Mouse (Mus musculus) liver, postnatal 0 days (tissue): ENCODE measurements around the gene P2rx1. TPM values are rescaled to one million over a fixed set of nuclear protein-coding genes. Genes with fewer than 3 reads are reported as not detected.

Experiments
- ATAC-seq: fragments of 200-750 bp; cut with Nextera tagmentation; 2 replicates; pipeline ENCODE4 v1.8.0; 2017; ENCODE audit warnings: mild to moderate bottlenecking, moderate library complexity
- DNase-seq: peaks from one replicate; pipeline ENCODE4 v3.0.0-alpha.2; 2016
- H3K27ac ChIP-seq: fragments of 300-500 bp; sonication (generic); 2 replicates; pipeline ENCODE4 v1.5.1; 2014; ENCODE audit warnings: antibody characterized with exemption, moderate library complexity, mild to moderate bottlenecking, low read depth
- H3K27me3 ChIP-seq: fragments of 300-500 bp; sonication (generic); 2 replicates; pipeline ENCODE4 v1.6.1; 2014; ENCODE audit warnings: low read length, control low read depth, mixed read lengths; ENCODE audit not compliant: insufficient read depth
- H3K36me3 ChIP-seq: fragments of 300-500 bp; sonication (generic); replicated peaks from 2 replicates; pipeline ENCODE4 v1.6.1; 2014; ENCODE audit warnings: mild to moderate bottlenecking, control low read depth, low read length, moderate library complexity, mixed read lengths; ENCODE audit not compliant: insufficient read depth
- H3K4me1 ChIP-seq: fragments of 300-500 bp; sonication (generic); 2 replicates; pipeline ENCODE4 v1.6.1; 2014; ENCODE audit warnings: antibody characterized with exemption, mild to moderate bottlenecking, control low read depth; ENCODE audit not compliant: insufficient read depth
- H3K4me2 ChIP-seq: fragments of 300-500 bp; sonication (generic); 2 replicates; pipeline ENCODE4 v1.6.1; 2014; ENCODE audit warnings: low read depth, mild to moderate bottlenecking, low read length, moderate library complexity, mixed read lengths
- H3K4me3 ChIP-seq: fragments of 300-500 bp; sonication (generic); 2 replicates; pipeline ENCODE4 v1.5.1; 2014; ENCODE audit warnings: low read depth, low read length
- H3K9ac ChIP-seq: fragments of 300-500 bp; sonication (generic); replicated peaks from 2 replicates; pipeline ENCODE4 v1.6.1; 2014; ENCODE audit warnings: mild to moderate bottlenecking, moderate library complexity
- H3K9me3 ChIP-seq: fragments of 300-500 bp; sonication (generic); 2 replicates; pipeline ENCODE4 v1.6.1; 2016; ENCODE audit warnings: mild to moderate bottlenecking, control low read depth, low read length, mixed read lengths
- CTCF ChIP-seq: sonication (generic); IDR thresholded peaks from 2 replicates; pipeline ENCODE4 v1.5.1; 2016; ENCODE audit warnings: antibody characterized with exemption, low read depth
- EP300 ChIP-seq: IDR thresholded peaks from 2 replicates; pipeline ENCODE4 v1.6.1; 2016; ENCODE audit warnings: antibody characterized with exemption, low read depth, mild to moderate bottlenecking
- WGBS: fragments of 180-500 bp; shearing (Covaris S2); extraction: QIAGEN DNeasy Blood & Tissue Kit; methylation state at CpG from one replicate; pipeline ENCODE4 v1.1.7; 2014; ENCODE audit not compliant: insufficient replicate concordance; 5-methylcytosine and 5-hydroxymethylcytosine counted together
- polyA plus RNA-seq: library from polyadenylated mRNA; unstranded; fragments of >200 nt; fragmentation: Nextera tagmentation; extraction: Ambion mirVana; gene quantifications from 2 replicates; pipeline ENCODE4 v1.2.1, GENCODE M21; 2015

Gene P2rx1
- polyA plus RNA-seq = 7.0 and 7.9 TPM in 2 replicates

DNA sequence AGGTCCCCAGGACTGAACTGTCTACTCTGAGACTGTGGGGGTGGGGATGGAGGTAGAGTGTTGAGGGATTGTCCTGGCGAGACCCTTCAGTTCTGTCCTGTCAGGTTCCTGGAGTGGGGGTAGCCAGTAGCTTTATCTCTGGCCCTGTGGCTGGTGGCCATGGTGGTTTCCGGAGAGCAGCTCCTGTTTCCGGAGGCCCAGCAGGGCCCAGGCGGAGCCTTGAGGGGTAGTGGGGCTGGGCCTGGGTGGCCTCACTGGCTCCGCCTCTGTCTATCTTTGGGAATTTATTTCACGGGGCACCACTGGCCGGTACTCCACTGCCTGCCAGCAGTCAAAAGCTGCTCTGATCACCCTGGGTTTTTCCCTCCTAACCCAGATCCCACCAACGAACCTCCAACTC lies at the start of gene P2rx1:
TSS of gene P2rx1 (plus strand) at position 333 of the 400 bp plus-strand sequence.
- no peaks in the 10 kb centered on the region for H3K9me3 ChIP-seq
- peak; percentile 54 for DNase-seq
- peak; percentile 71 for ATAC-seq
- peaks cover 15% of the 10 kb centered on the region for H3K4me1 ChIP-seq
- no peaks in the 10 kb centered on the region for H3K36me3 ChIP-seq
- H3K27ac ChIP-seq = peak within 1 kb of the TSS; percentile 26; the same call in 1 of the 2 replicates
- 15% methylated on average over 8 of the region's 8 CpGs for WGBS
- H3K27me3 ChIP-seq = no peaks in the 10 kb centered on the region
- H3K9ac ChIP-seq = no peak within 1 kb of the TSS; the same call in 1 of the 2 replicates
- peak within 1 kb of the TSS; percentile 14 for H3K4me3 ChIP-seq
- TF ChIP-seq EP300 (no peak), CTCF (peak; percentile 28)
- H3K4me2 ChIP-seq = peak within 1 kb of the TSS; percentile 54

DNA sequence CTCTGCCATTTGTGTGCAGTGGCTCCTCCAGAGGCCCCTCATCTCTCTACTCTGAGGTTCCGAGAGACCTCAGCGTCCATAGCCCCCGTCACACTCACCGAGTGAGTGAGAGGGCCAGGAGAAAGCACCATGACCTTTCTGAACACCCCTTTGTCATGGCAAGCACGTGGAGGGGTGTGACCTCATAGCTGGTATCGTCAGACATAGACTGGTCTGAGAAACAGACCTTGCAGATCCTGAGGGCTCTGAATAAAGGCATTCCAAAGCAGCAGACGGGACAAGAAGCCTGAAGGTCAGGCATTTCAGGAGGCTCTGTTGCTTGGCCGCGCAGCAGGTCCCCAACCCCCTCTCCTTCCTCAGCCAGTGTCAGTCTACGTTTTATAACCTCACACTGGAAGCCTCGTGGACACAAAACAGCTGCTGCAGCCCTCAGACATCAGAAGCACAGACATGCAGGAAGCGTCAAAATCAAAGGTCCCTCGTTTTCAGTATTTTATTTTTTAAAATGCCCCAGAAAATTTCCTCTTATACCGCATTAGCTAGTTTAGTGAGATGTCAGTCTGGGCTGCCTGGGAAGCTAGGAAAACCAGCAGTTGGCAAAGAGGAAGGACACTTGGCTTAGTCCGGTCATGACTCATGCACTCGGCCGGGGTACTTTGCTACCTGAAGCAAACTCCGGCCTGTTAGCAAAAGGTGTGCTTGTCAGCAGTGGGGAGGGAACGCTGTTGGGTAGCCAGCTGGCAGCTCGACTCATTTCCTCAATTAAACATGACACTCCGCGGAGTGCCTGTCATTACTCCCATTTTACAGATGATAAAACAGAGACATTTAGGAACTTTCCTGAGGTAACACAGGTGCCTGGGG lies 47.5 kb upstream of the P2rx1 start:
- no peak for TF ChIP-seq EP300
- no peak for TF ChIP-seq CTCF
- no peak overlapping the region for H3K9ac ChIP-seq
- no peak overlapping the region for H3K4me3 ChIP-seq
- no peak for ATAC-seq
- no peaks in the 10 kb centered on the region for H3K9me3 ChIP-seq
- H3K36me3 ChIP-seq = no peaks in the 10 kb centered on the region
- no peaks in the 10 kb centered on the region for H3K27me3 ChIP-seq
- no peak for DNase-seq
- no peak overlapping the region for H3K27ac ChIP-seq
- H3K4me2 ChIP-seq = no peak overlapping the region
- peaks cover 43% of the 10 kb centered on the region for H3K4me1 ChIP-seq
- WGBS = 52% methylated on average over 22 of the region's 22 CpGs

DNA sequence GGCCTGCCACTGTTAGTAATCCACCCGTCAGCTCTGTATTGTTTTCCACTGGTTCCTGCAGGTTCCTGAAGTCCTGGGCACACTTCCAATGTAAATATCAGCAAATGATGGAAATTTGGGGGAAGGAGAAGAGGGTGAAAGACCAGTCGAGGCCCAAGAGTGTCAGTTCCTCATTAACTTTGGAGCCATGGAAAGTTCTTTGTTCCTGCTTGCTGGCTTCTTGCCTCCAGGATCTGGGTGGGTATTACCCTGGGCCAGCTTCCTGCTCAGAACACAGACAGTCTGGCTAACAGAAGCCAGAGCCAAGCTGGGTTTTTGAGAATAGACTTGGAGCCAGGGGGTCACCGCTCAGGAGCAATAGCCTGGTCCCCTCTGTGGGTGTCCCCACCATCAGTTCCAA lies 46.7 kb upstream of the P2rx1 start:
- no peak overlapping the region for H3K4me3 ChIP-seq
- 46% methylated on average over 3 of the region's 3 CpGs for WGBS
- no peaks in the 10 kb centered on the region for H3K27me3 ChIP-seq
- H3K4me2 ChIP-seq = no peak overlapping the region
- no peaks in the 10 kb centered on the region for H3K9me3 ChIP-seq
- H3K4me1 ChIP-seq = peaks cover 40% of the 10 kb centered on the region
- no peak for DNase-seq
- TF ChIP-seq CTCF (no peak), EP300 (no peak)
- ATAC-seq = no peak
- H3K9ac ChIP-seq = no peak overlapping the region
- H3K27ac ChIP-seq = no peak overlapping the region; the same call in 1 of the 2 replicates
- H3K36me3 ChIP-seq = no peaks in the 10 kb centered on the region

DNA sequence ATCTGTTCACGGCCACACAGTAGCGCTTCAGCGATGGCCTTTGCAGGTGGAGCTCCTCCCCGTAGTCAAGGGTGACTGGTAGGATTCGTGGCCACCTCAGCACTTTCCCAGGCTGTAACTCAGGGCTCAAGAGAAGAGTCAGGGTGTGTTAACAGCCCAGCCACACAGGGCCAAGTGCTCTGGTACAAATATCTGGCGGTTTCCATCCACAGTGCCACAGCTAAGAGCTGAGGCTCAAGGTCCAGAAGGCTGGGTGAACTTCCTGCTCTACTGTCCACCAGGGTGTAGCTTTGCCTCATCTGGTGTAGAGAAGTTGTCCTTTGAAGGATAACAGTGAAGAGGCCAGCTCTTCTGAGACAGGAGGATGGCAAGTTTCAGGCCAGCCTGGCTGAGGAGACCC lies 46.2 kb upstream of the P2rx1 start:
- Histone ChIP-seq H3K9ac (no peak overlapping the region), H3K4me1 (peaks cover 43% of the 10 kb centered on the region), H3K36me3 (no peaks in the 10 kb centered on the region), H3K9me3 (no peaks in the 10 kb centered on the region), H3K27me3 (no peaks in the 10 kb centered on the region), H3K4me3 (no peak overlapping the region), H3K4me2 (no peak overlapping the region), H3K27ac (peak overlapping the region; percentile 16; the same call in 1 of the 2 replicates)
- TF ChIP-seq EP300 = no peak
- TF ChIP-seq CTCF = no peak
- DNase-seq (no peak), ATAC-seq (0 out of 2 replicates have a peak, but pooled peaks have one; percentile 26)
- WGBS = 81% methylated on average over 6 of the region's 6 CpGs

DNA sequence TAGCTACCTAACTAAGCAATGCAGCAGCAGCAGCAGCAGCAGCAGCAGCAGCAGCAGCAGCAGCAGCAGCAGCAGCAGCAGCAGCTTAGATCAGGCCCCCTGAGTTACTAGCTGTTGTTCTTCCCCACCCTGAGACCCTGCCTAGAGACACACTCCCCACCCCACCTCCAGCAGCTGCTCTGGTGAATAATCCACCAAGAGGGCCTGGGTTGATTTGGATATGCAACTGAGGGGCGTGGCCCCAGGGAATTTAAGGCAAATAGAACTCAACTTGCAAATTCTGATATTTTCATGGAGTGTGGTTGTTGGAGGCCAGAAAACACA lies 45.8 kb upstream of the P2rx1 start:
- H3K27me3 ChIP-seq = no peaks in the 10 kb centered on the region
- no peaks in the 10 kb centered on the region for H3K9me3 ChIP-seq
- peaks cover 44% of the 10 kb centered on the region for H3K4me1 ChIP-seq
- 75% methylated on average over 1 of the region's 1 CpGs for WGBS
- DNase-seq = peak; percentile 24
- H3K4me2 ChIP-seq = no peak overlapping the region
- H3K27ac ChIP-seq = peak overlapping the region; percentile 51; the same call in 1 of the 2 replicates
- no peak overlapping the region; the same call in 1 of the 2 replicates for H3K9ac ChIP-seq
- no peaks in the 10 kb centered on the region for H3K36me3 ChIP-seq
- no peak overlapping the region for H3K4me3 ChIP-seq
- peak; percentile 14; the same call in 1 of the 2 replicates for ATAC-seq
- no peak for TF ChIP-seq EP300
- TF ChIP-seq CTCF = no peak

GRCm38 (mm10) chr11:72953440-72954151 lies 45.3 kb upstream of the P2rx1 start:
- DNase-seq = peak; percentile 42
- Histone ChIP-seq H3K27ac (peak overlapping the region; percentile 51; the same call in 1 of the 2 replicates), H3K4me1 (peaks cover 44% of the 10 kb centered on the region), H3K9ac (no peak overlapping the region; the same call in 1 of the 2 replicates), H3K4me3 (no peak overlapping the region), H3K36me3 (no peaks in the 10 kb centered on the region), H3K9me3 (no peaks in the 10 kb centered on the region), H3K27me3 (no peaks in the 10 kb centered on the region), H3K4me2 (no peak overlapping the region)
- ATAC-seq = peak; percentile 63
- WGBS = 64% methylated on average over 4 of the region's 4 CpGs
- no peak for TF ChIP-seq EP300
- no peak for TF ChIP-seq CTCF
